Mouse (Mus musculus) C2C12 (cell line): ENCODE measurements around the gene Zfp58. TPM values are rescaled to one million over a fixed set of nuclear protein-coding genes. Genes with fewer than 3 reads are reported as not detected.
"Not testable (repeated sequence)": the region's sequence is repeated elsewhere in the genome, so short reads cannot be mapped to it uniquely, and the experiment has no call there.

Experiments used
- H3K27me3 ChIP-seq: one replicate; pipeline ENCODE4 v1.6.1; 2011; ENCODE audit not compliant: control insufficient read depth, insufficient read depth, insufficient read length
- H3K36me3 ChIP-seq: one replicate; pipeline ENCODE4 v1.6.1; 2011; ENCODE audit not compliant: control insufficient read depth, insufficient read depth
- H3K4me3 ChIP-seq: one replicate; pipeline ENCODE4 v1.5.1; 2011; ENCODE audit warnings: mild to moderate bottlenecking, control low read depth; ENCODE audit not compliant: poor library complexity, insufficient read depth, severe bottlenecking
- H3K79me2 ChIP-seq: one replicate; pipeline ENCODE4 v1.6.1; 2011; ENCODE audit not compliant: control insufficient read depth, insufficient read depth
- H3K79me3 ChIP-seq: one replicate; pipeline ENCODE4 v1.6.1; 2011; ENCODE audit warnings: low read depth, control low read depth
- H3ac ChIP-seq: one replicate; pipeline ENCODE3; 2011; ENCODE audit warnings: low read depth; ENCODE audit not compliant: control insufficient read depth, insufficient read length
- CEBPB ChIP-seq: IDR thresholded peaks from one replicate; pipeline ENCODE4 v1.6.1; 2011; ENCODE audit warnings: low read depth, mild to moderate bottlenecking, control low read depth, moderate library complexity
- CTCF ChIP-seq: IDR thresholded peaks from one replicate; pipeline ENCODE4 v1.5.1; 2011; ENCODE audit not compliant: control insufficient read depth, insufficient read depth, insufficient read length
- FOSL1 ChIP-seq: IDR thresholded peaks from one replicate; pipeline ENCODE4 v1.8.0; 2011; ENCODE audit warnings: mild to moderate bottlenecking, low read length; ENCODE audit not compliant: poor library complexity, insufficient read depth, severe bottlenecking
- MAX ChIP-seq: IDR thresholded peaks from one replicate; pipeline ENCODE4 v1.6.1; 2011; ENCODE audit warnings: mild to moderate bottlenecking, control low read depth
- MYOD1 ChIP-seq: IDR thresholded peaks from one replicate; pipeline ENCODE4 v1.6.1; 2011; ENCODE audit warnings: low read depth; ENCODE audit not compliant: control insufficient read depth, insufficient read length
- MYOG ChIP-seq: IDR thresholded peaks from one replicate; pipeline ENCODE4 v1.6.1; 2011; ENCODE audit not compliant: control insufficient read depth, insufficient read length; ENCODE audit errors: extremely low read depth
- USF1 ChIP-seq: IDR thresholded peaks from one replicate; pipeline ENCODE4 v1.6.1; 2011; ENCODE audit warnings: low read depth, mild to moderate bottlenecking, control low read depth, moderate library complexity
- polyA plus RNA-seq: library from polyadenylated mRNA; unstranded; fragments of >200 nt; fragmentation: generic; extraction: Trizol; gene quantifications from one replicate; pipeline ENCODE4 v1.2.1, GENCODE M21; 2012; ENCODE audit warnings: missing spikeins

Zfp58 gene
- polyA plus RNA-seq, 1 experiment = 1.3 TPM

GRCm38 (mm10) chr13:67495631-67496030 is 4.7 kb downstream of the Zfp58 start:
- no peak overlapping the region for H3K4me3 ChIP-seq
- peaks cover 10% of the 10 kb centered on the region for H3K79me2 ChIP-seq
- H3ac ChIP-seq = no peak overlapping the region
- peaks cover 6% of the 10 kb centered on the region for H3K79me3 ChIP-seq
- no peaks in the 10 kb centered on the region for H3K27me3 ChIP-seq
- peaks cover 27% of the 10 kb centered on the region for H3K36me3 ChIP-seq
- TF ChIP-seq MYOG (no peak), FOSL1 (no peak), MYOD1 (no peak), CTCF (no peak), CEBPB (no peak), MAX (no peak)

DNA sequence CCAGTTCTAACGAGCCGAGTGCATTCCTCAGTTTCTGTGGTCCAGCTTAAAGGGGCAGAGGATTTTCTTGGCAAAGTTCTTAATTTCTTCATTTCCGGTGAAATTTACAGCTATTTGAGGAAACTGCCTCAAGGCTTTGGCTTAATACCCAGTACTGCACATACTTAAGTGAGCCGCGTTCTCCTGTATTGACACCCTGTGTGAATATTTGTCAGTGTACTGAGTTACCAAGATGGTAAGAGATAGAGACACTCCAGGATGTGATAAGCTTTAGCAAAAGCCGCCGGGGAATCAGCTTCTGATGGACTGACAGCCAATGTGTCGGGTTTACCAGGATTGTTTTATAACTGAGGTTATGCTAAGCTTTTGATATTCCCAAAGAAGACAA is 15.9 kb downstream of the Zfp58 start:
- no peak for TF ChIP-seq USF1
- TF ChIP-seq MAX = no peak
- TF ChIP-seq CTCF = no peak
- no peak for TF ChIP-seq CEBPB
- no peak for TF ChIP-seq FOSL1
- TF ChIP-seq MYOG = no peak
- TF ChIP-seq MYOD1 = no peak
- Histone ChIP-seq H3K36me3 (no peaks in the 10 kb centered on the region), H3K27me3 (no peaks in the 10 kb centered on the region), H3K4me3 (no peak overlapping the region), H3K79me2 (no peaks in the 10 kb centered on the region), H3K79me3 (no peaks in the 10 kb centered on the region), H3ac (no peak overlapping the region)

- Histone ChIP-seq H3K79me2 (no peaks in the 10 kb centered on the region), H3ac (peak within 1 kb of the TSS; percentile 70), H3K79me3 (no peaks in the 10 kb centered on the region), H3K4me3 (peak within 1 kb of the TSS; percentile 46), H3K36me3 (no peaks in the 10 kb centered on the region), H3K27me3 (no peaks in the 10 kb centered on the region)
- TF ChIP-seq MAX = no peak
- TF ChIP-seq MYOG = no peak
- no peak for TF ChIP-seq CEBPB
- TF ChIP-seq CTCF = no peak
- TF ChIP-seq MYOD1 = no peak
- no peak for TF ChIP-seq FOSL1
Measured at GRCm38 (mm10) chr13:67483625-67484423, 16.5 kb downstream of the Zfp58 start, which contains the start of gene Zfp874b. Zfp874b (minus strand) TSS chr13:67484258.

- no peaks in the 10 kb centered on the region for H3K79me3 ChIP-seq
- no peaks in the 10 kb centered on the region for H3K79me2 ChIP-seq
- no peaks in the 10 kb centered on the region for H3K36me3 ChIP-seq
- H3K4me3 ChIP-seq = no peak overlapping the region
- no peak overlapping the region for H3ac ChIP-seq
- TF ChIP-seq CEBPB = no peak
- H3K27me3 ChIP-seq = no peaks in the 10 kb centered on the region
Measured at GRCm38 (mm10) chr13:67481528-67481927, 18.8 kb downstream of the Zfp58 start.

GRCm38 (mm10) chr13:67469274-67469673 is 31.1 kb downstream of the Zfp58 start:
- H3K36me3 ChIP-seq = no peaks in the 10 kb centered on the region
- no peaks in the 10 kb centered on the region for H3K79me3 ChIP-seq
- H3K4me3 ChIP-seq = no peak overlapping the region
- TF ChIP-seq CTCF = no peak
- no peak for TF ChIP-seq USF1
- TF ChIP-seq MYOD1 = no peak
- TF ChIP-seq MYOG = no peak
- TF ChIP-seq MAX = no peak
- TF ChIP-seq FOSL1 = no peak
- no peak overlapping the region for H3ac ChIP-seq
- no peaks in the 10 kb centered on the region for H3K27me3 ChIP-seq
- H3K79me2 ChIP-seq = no peaks in the 10 kb centered on the region

GRCm38 (mm10) chr13:67463506-67464185 is 36.7 kb downstream of the Zfp58 start:
- not testable (repeated sequence) for H3K79me2 ChIP-seq, H3K79me3 ChIP-seq, H3K27me3 ChIP-seq, H3ac ChIP-seq, H3K4me3 ChIP-seq, H3K36me3 ChIP-seq
